Mouse (Mus musculus) inflammation-experienced regulatory T-cells, adult 16 weeks (primary cell): ENCODE results near the gene Klhl42. TPM values are rescaled to one million over a fixed set of nuclear protein-coding genes. Genes with fewer than 3 reads are reported as not detected.

Experiments used
- polyA plus RNA-seq: library from polyadenylated mRNA; unstranded; fragments of 100-300 nt; shearing (Covaris generic); gene quantifications from one replicate; pipeline ENCODE4 v1.2.1, GENCODE M21; 2017

The Klhl42 gene
- 10.6 TPM for polyA plus RNA-seq

DNA sequence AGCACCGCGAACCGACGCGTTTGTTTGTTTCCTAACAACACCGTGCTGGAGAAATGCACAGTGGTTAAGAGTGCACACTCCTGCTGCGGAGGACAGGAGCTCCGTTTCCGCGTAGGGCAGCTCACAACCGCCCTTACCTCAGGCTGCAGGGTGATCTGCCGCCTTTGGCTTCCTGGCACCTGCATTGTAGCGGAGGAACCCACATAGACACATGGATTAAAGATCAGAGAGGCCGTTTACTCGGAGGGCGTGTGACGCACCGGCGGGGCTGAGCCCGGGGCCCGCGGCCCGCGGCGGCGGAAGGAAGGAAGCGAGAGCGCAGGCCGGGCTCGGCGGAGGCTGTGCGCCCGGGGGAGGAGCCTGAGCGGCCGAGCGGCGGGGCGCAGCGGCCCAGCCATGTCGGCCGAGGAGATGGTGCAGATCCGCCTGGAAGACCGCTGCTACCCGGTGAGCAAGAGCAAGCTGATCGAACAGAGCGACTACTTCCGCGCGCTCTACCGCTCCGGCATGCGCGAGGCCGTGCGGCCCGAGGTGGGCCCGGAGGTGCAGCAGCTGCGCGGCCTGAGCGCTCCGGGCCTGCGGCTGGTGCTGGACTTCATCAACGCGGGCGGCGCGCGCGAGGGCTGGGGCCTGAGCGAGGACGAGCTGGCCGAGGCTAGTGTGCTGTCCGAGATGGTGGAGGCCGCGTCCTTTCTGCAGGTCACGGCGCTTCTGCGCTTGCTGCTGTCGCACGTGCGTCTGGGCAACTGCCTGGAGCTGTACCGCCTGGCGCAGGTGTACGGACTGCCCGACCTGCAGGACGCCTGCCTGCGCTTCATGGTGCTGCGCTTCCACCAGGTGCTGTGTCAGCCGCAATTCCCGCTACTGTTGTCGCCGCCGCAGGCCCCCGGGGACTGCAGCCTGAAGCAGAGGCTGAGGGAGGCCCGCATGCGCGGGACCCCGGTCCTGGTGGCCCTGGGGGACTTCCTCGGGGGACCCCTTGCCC lies at the start of gene Klhl42:
Gene Klhl42 (plus strand): TSS at position 244 of the 985 bp plus-strand sequence.

DNA sequence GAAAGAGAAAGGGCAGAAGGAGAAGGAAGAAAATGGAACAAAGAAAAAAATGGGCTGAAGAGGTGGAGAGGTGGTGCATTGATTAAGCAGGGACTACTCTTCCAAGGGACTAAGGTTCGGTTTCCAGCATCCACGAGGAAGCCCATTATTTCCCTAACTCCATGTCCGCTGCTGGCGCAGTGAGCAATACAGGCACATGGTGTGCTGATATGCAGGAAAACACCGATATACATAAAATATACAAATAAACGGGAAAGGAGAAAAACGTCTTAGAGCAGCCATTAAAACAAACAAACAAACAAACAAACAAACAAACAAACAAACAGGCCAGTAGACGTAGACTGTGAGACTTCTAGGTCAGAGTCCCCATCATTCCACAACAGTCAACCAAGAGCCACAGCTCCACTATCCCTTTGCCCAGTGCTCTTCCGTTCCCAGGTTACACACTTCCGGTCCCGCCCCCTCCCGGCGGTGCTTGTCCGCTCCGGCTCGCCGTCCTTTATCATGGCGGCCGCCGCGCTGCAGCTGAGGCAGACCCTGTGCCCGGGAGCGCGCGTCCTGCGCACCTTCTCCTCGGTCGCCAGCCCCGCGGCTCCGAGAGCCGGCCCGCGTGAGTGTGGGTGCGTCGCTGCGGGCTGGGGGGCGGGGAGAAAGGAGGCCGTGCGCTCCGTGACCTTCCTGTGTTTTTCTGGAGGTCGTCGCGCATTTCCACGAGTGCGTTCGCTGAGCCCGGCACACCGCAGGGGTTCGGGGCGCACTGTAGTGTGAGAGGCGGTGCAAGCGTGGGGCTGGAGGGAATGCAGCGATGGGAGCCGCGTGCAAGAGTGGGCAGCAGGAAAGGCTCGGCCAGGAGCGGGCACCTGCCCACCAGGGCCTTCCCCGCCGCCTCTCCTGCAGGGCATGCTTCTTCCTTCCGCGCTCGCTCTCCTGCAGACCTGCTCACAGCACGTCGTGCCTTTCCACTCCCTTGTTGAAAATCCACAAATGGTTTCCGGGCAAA lies 48.6 kb upstream of the Klhl42 start, which contains the start of gene Mrps35:
Gene Mrps35 (plus strand): TSS at position 474 of the 1,000 bp plus-strand sequence.

DNA sequence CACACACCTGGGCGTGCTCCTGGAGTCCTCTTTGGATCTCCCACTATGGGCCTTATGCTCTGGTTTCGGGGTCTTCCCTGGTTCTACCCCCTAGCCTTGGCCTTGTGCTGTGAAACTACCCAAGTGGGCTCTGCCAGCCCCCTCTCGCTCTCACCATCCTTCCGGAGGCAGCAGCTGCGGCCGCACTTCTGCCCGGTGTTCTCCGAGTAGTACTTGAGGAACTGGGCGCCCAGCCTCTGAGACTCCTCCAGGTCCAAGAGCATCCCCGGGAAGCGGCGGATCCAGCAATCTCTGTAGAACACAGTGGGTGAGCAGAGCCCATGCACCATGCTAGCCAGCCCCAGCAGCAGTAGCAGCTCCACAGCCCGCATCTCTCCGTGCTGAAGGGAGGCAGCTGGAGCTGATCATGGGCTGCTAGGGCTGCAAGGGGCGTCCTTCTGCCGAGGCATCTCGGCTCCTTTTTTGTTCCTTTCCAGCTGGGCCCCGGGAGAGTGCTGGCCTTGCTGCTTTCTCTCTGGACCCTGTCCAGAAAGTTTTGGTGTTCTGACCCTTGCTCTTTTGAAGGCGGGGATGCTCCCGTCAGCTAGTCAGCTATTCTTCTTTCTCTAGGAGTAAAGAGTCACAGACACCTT lies 4.5 kb upstream of the Klhl42 start, which contains the start of gene Mansc4:
Gene Mansc4 (minus strand): TSS at position 439 of the 632 bp plus-strand sequence.

Other genes starting within 250 kb of the Klhl42 start
- gene Smco2, start 241.3 kb upstream of the Klhl42 start, polyA plus RNA-seq = not detected
- gene Ppfibp1, start 202.9 kb upstream of the Klhl42 start, polyA plus RNA-seq = 16.1 TPM
- gene 1700034J05Rik, start 137.0 kb upstream of the Klhl42 start, polyA plus RNA-seq = not detected
- not detected for gene Rep15, start 58.8 kb upstream of the Klhl42 start, polyA plus RNA-seq
- gene Mrps35, start 48.6 kb upstream of the Klhl42 start, polyA plus RNA-seq = 94.1 TPM
- not detected for gene Mansc4, start 4.3 kb upstream of the Klhl42 start, polyA plus RNA-seq
- not detected for gene Pthlh, start 172.8 kb downstream of the Klhl42 start, polyA plus RNA-seq